Mouse (Mus musculus): ENCODE measurements around the gene Mettl24. TPM values are rescaled to one million over a fixed set of nuclear protein-coding genes. Genes with fewer than 3 reads are reported as not detected.
A peak's percentile ranks its signal among the peaks of the same experiment; 100 is the strongest.

The Mettl24 gene
- polyA plus RNA-seq (2016; fragmentation: Nextera tagmentation; extraction: Ambion mirVana) = 0.39 and 0.59 TPM in 2 replicates

DNA sequence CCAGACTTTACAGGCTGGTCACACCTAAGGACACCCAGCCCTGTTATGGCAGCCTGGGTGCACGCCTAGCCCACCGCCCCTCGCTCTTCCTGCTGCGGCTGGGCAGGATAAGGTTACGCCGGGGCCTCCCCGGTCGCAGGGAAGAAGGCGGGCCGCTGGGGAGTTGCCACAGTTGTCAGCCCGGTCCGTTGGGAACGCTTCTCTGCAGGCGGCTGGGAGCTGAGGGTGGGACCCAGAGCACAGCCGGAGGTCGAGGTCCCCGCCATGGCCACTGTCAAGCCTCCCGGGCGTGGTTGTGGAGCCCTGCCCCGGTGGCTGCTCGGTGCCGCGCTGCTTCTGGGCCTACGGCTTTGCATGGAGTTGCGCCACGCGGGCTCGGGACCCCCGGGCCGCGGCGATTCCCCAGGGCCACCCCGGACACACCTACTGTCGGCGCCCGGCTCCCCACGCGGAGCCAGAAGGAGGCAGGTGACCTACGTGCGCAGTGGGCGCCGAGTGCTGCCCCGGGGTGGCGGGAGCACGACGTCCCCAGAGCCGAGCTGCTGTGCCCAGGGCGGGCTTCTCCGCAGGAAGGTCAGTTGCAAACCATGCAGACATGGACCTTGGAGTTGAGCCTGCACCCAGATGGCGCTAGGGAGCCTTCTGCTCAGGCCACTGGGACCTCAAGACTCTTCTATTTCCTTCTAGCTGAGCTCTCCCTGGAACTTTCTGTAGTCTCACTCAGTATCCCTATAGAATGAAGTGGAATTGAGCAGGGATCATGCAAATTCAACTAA is at the start of gene Mettl24:
Mettl24 (plus strand) TSS at position 191 of the 776 bp plus-strand sequence.
- Histone ChIP-seq H3K36me3 (no peaks in the 10 kb centered on the region), H3K9me3 (replicated peaks) (no peaks in the 10 kb centered on the region), H3K27me3 (peaks cover 5% of the 10 kb centered on the region), H3K4me2 (replicated peaks) (peak within 1 kb of the TSS; percentile 99), H3K4me1 (peaks cover 7% of the 10 kb centered on the region; the same call in 1 of the 2 replicates), H3K4me3 (peak within 1 kb of the TSS; percentile 56), H3K9ac (peak within 1 kb of the TSS; percentile 74), H3K27ac (no peak within 1 kb of the TSS)
- WGBS = under 1% methylated on average over 49 of the region's 50 CpGs
- ATAC-seq (ENCODE audit: low FRiP score) = peak; percentile 88

GRCm38 (mm10) chr10:40637331-40637730 is 45.8 kb upstream of the Mettl24 start:
- no peak overlapping the region for H3K4me3 ChIP-seq
- no peak for ATAC-seq (ENCODE audit: low FRiP score)
- no peaks in the 10 kb centered on the region for H3K36me3 ChIP-seq
- H3K9me3 ChIP-seq (replicated peaks) = no peaks in the 10 kb centered on the region
- no peak overlapping the region for H3K27ac ChIP-seq
- no peak overlapping the region for H3K9ac ChIP-seq
- no peak overlapping the region for H3K4me2 ChIP-seq (replicated peaks)
- 45% methylated on average over 10 of the region's 10 CpGs for WGBS
- peaks cover 17% of the 10 kb centered on the region for H3K4me1 ChIP-seq
- H3K27me3 ChIP-seq = no peaks in the 10 kb centered on the region

DNA sequence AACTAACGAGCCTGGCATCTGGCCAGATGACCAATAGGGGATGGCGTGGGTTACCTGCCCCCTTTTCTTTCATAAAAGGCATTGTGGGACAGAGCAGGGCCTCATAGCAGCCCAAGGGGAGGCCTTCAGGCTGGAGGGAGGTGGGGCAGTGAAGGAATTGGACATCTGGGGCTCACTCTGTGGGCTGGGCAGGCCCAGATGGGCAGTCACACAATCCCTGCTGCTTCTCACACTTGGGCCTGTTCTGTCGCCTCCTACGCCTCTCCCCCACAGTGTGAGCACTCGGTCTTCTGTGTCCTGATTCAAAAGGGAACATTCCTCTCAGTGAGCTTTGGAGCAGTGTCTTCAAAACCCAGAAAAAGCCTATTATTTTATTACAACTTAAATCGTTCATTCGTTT is 44.8 kb upstream of the Mettl24 start:
- H3K27me3 ChIP-seq = no peaks in the 10 kb centered on the region
- no peaks in the 10 kb centered on the region for H3K9me3 ChIP-seq (replicated peaks)
- no peak overlapping the region for H3K9ac ChIP-seq
- ATAC-seq (ENCODE audit: low FRiP score) = peak; percentile 56; the same call in 1 of the 2 replicates
- H3K27ac ChIP-seq = no peak overlapping the region
- peaks cover 17% of the 10 kb centered on the region for H3K4me1 ChIP-seq
- H3K36me3 ChIP-seq = no peaks in the 10 kb centered on the region
- 39% methylated on average over 7 of the region's 7 CpGs for whole genome bisulfite sequencing
- H3K4me2 ChIP-seq (replicated peaks) = no peak overlapping the region
- no peak overlapping the region for H3K4me3 ChIP-seq

GRCm38 (mm10) chr10:40638823-40639819 is 44.0 kb upstream of the Mettl24 start:
- peak; percentile 83 for ATAC-seq (ENCODE audit: low FRiP score)
- no peaks in the 10 kb centered on the region for H3K36me3 ChIP-seq

DNA sequence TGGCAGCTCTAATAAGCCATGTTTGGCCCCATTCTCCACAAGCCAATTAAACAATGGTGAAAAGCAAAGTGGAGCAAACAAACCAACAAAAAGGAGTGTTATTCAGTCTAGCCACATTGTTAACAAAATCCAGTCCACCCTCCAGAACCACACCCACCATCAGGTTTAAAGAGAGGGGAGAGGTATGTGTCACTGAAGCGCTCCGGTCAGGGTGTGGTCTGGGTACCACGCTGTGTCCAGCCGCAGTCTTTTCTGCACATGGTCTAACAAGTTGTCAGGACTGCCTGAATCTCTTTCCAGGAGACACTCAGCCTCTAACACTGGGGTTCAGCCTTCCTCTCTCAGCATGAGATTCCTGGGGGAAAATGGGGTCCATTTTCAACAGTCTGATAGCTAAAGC is 42.7 kb upstream of the Mettl24 start:
- ATAC-seq (ENCODE audit: low FRiP score) = no peak
- Histone ChIP-seq H3K9me3 (replicated peaks) (no peaks in the 10 kb centered on the region), H3K4me2 (replicated peaks) (no peak overlapping the region), H3K4me3 (no peak overlapping the region), H3K4me1 (peaks cover 17% of the 10 kb centered on the region), H3K27me3 (no peaks in the 10 kb centered on the region), H3K27ac (no peak overlapping the region), H3K9ac (no peak overlapping the region), H3K36me3 (no peaks in the 10 kb centered on the region)
- WGBS = 98% methylated on average over 4 of the region's 4 CpGs

More at GRCm38 (mm10) chr10:40638823-40639819, 44.0 kb upstream of the Mettl24 start:
- no peak overlapping the region for H3K4me2 ChIP-seq (replicated peaks)
- no peak overlapping the region for H3K9ac ChIP-seq
- no peaks in the 10 kb centered on the region for H3K9me3 ChIP-seq (replicated peaks)
- no peaks in the 10 kb centered on the region for H3K27me3 ChIP-seq
- H3K4me3 ChIP-seq = no peak overlapping the region
- 0 out of 2 replicates have a peak overlapping the region, but pooled peaks have one; percentile 41 for H3K27ac ChIP-seq
- 46% methylated on average over 26 of the region's 26 CpGs for WGBS
- peaks cover 17% of the 10 kb centered on the region for H3K4me1 ChIP-seq

GRCm38 (mm10) chr10:40641901-40642300 is 41.2 kb upstream of the Mettl24 start:
- Histone ChIP-seq H3K27me3 (no peaks in the 10 kb centered on the region), H3K9ac (no peak overlapping the region), H3K4me2 (replicated peaks) (no peak overlapping the region), H3K9me3 (replicated peaks) (peaks cover 5% of the 10 kb centered on the region; the same call in 1 of the 2 replicates), H3K36me3 (no peaks in the 10 kb centered on the region), H3K4me1 (peaks cover 17% of the 10 kb centered on the region), H3K4me3 (no peak overlapping the region), H3K27ac (no peak overlapping the region)
- WGBS = 93% methylated on average over 7 of the region's 7 CpGs
- no peak for ATAC-seq (ENCODE audit: low FRiP score)

DNA sequence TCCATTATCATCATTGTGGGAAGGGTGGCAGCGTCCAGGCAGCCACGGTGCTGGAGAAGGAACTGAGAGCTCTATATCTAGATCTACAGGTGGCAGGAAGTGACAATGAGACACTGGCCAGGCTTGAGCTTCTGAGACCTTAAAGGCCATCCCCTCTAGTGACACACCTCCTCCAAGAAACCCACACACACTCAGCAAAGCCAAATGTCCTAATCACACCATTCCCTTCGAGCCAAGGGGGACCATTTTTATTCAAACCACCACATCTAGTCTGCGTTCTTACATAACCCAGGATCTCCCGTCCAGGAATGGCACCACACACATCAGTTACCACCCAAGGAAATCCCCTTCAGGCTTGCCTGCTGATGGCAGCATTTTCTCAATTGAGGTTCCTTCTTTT is 40.0 kb upstream of the Mettl24 start:
- Histone ChIP-seq H3K4me2 (replicated peaks) (no peak overlapping the region), H3K36me3 (no peaks in the 10 kb centered on the region), H3K27me3 (no peaks in the 10 kb centered on the region), H3K4me3 (no peak overlapping the region), H3K9ac (no peak overlapping the region), H3K4me1 (peaks cover 15% of the 10 kb centered on the region), H3K27ac (no peak overlapping the region), H3K9me3 (replicated peaks) (peaks cover 5% of the 10 kb centered on the region; the same call in 1 of the 2 replicates)
- ATAC-seq (ENCODE audit: low FRiP score) = no peak
- 90% methylated on average over 5 of the region's 5 CpGs for WGBS

- H3K4me2 ChIP-seq (replicated peaks) = no peak overlapping the region
- no peak overlapping the region for H3K27ac ChIP-seq
- WGBS = 77% methylated on average over 9 of the region's 9 CpGs
- H3K9me3 ChIP-seq (replicated peaks) = peaks cover 5% of the 10 kb centered on the region; the same call in 1 of the 2 replicates
- H3K4me1 ChIP-seq = peaks cover 2% of the 10 kb centered on the region
- no peaks in the 10 kb centered on the region for H3K27me3 ChIP-seq
- no peak overlapping the region for H3K9ac ChIP-seq
- no peak for ATAC-seq (ENCODE audit: low FRiP score)
- H3K4me3 ChIP-seq = no peak overlapping the region
- no peaks in the 10 kb centered on the region for H3K36me3 ChIP-seq
Measured at GRCm38 (mm10) chr10:40644456-40644855, 38.6 kb upstream of the Mettl24 start.

- Histone ChIP-seq H3K27me3 (no peaks in the 10 kb centered on the region), H3K4me1 (no peaks in the 10 kb centered on the region), H3K36me3 (no peaks in the 10 kb centered on the region), H3K4me2 (replicated peaks) (no peak overlapping the region), H3K27ac (no peak overlapping the region), H3K4me3 (no peak overlapping the region), H3K9me3 (replicated peaks) (peaks cover 5% of the 10 kb centered on the region; the same call in 1 of the 2 replicates), H3K9ac (no peak overlapping the region)
- no peak for ATAC-seq (ENCODE audit: low FRiP score)
- 83% methylated on average over 1 of the region's 1 CpGs for WGBS
Measured at GRCm38 (mm10) chr10:40645346-40645745, 37.7 kb upstream of the Mettl24 start.

GRCm38 (mm10) chr10:40648776-40649175 is 34.3 kb upstream of the Mettl24 start:
- no peak overlapping the region for H3K9ac ChIP-seq
- H3K9me3 ChIP-seq (replicated peaks) = peaks cover 5% of the 10 kb centered on the region; the same call in 1 of the 2 replicates
- no peak overlapping the region for H3K27ac ChIP-seq
- H3K4me2 ChIP-seq (replicated peaks) = no peak overlapping the region
- H3K4me1 ChIP-seq = no peaks in the 10 kb centered on the region
- WGBS = 90% methylated on average over 12 of the region's 12 CpGs
- no peak overlapping the region for H3K4me3 ChIP-seq
- ATAC-seq (ENCODE audit: low FRiP score) = no peak
- H3K27me3 ChIP-seq = no peaks in the 10 kb centered on the region
- H3K36me3 ChIP-seq = no peaks in the 10 kb centered on the region

- peaks cover 5% of the 10 kb centered on the region; the same call in 1 of the 2 replicates for H3K9me3 ChIP-seq (replicated peaks)
- H3K4me1 ChIP-seq = no peaks in the 10 kb centered on the region
- no peaks in the 10 kb centered on the region for H3K27me3 ChIP-seq
- H3K4me3 ChIP-seq = no peak overlapping the region
- no peak overlapping the region for H3K27ac ChIP-seq
- no peak for ATAC-seq (ENCODE audit: low FRiP score)
- WGBS = 29% methylated on average over 4 of the region's 4 CpGs
- H3K36me3 ChIP-seq = no peaks in the 10 kb centered on the region
- H3K9ac ChIP-seq = no peak overlapping the region
- no peak overlapping the region for H3K4me2 ChIP-seq (replicated peaks)
Measured at GRCm38 (mm10) chr10:40649634-40650033, 33.4 kb upstream of the Mettl24 start.

DNA sequence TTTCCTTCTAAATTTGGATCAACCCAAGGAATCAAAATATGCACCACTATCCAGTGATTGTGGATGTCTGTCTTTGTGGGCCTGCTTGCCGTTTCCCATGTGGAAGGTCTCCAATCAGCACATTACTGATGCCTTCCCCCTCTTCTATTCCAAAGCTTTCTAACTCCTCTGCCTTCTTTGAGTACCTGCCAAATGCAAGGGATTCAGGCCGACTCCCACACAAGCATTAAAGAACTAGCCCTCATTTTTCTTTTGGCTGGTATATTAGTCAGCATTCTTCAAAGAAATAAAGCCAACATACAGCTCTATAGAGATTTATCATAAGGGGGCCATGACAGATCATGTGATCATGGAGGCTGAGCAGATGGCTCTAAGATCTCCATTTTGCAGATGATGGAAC is 31.4 kb upstream of the Mettl24 start:
- H3K4me2 ChIP-seq (replicated peaks) = no peak overlapping the region
- no peaks in the 10 kb centered on the region for H3K36me3 ChIP-seq
- ATAC-seq (ENCODE audit: low FRiP score) = no peak
- 71% methylated on average over 2 of the region's 2 CpGs for WGBS
- H3K9ac ChIP-seq = no peak overlapping the region
- H3K4me1 ChIP-seq = no peaks in the 10 kb centered on the region
- no peaks in the 10 kb centered on the region for H3K9me3 ChIP-seq (replicated peaks)
- no peaks in the 10 kb centered on the region for H3K27me3 ChIP-seq
- H3K27ac ChIP-seq = no peak overlapping the region
- no peak overlapping the region for H3K4me3 ChIP-seq
